Mouse (Mus musculus): ENCODE measurements around the gene Fuk. TPM values are rescaled to one million over a fixed set of nuclear protein-coding genes. Genes with fewer than 3 reads are reported as not detected.
A peak's percentile ranks its signal among the peaks of the same experiment; 100 is the strongest.
"Not testable (repeated sequence)": the region's sequence is repeated elsewhere in the genome, so short reads cannot be mapped to it uniquely, and the experiment has no call there.

Fuk gene
- polyA plus RNA-seq, 1 experiment from 2014 or later: 13.5 TPM

- not testable (repeated sequence) for H3K27me3 ChIP-seq (ENCODE audit: poor library complexity, severe bottlenecking); DNase-seq (ENCODE audit: extremely low spot score, low spot score); H3K27ac ChIP-seq; H3K9me3 ChIP-seq; H3K4me3 ChIP-seq
- WGBS: 95% methylated on average over 8 of the region's 8 CpGs
- peaks cover 23% of the 10 kb centered on the region; the same call in 1 of the 2 replicates for H3K4me1 ChIP-seq
- H3K36me3 ChIP-seq (replicated peaks): peaks cover 41% of the 10 kb centered on the region
Observed at GRCm38 (mm10) chr8:110929672-110930071, 27.4 kb upstream of the Fuk start.

GRCm38 (mm10) chr8:110929066-110929465 lies 26.8 kb upstream of the Fuk start:
- H3K36me3 ChIP-seq (replicated peaks): peaks cover 42% of the 10 kb centered on the region
- peaks cover 23% of the 10 kb centered on the region; the same call in 1 of the 2 replicates for H3K4me1 ChIP-seq
- no peak overlapping the region for H3K27ac ChIP-seq
- H3K4me3 ChIP-seq: no peak overlapping the region
- no peaks in the 10 kb centered on the region for H3K9me3 ChIP-seq
- 69% methylated on average over 5 of the region's 5 CpGs for WGBS
- DNase-seq (ENCODE audit: extremely low spot score, low spot score): no peak
- no peaks in the 10 kb centered on the region for H3K27me3 ChIP-seq (ENCODE audit: poor library complexity, severe bottlenecking)

- no peaks in the 10 kb centered on the region for H3K27me3 ChIP-seq (ENCODE audit: poor library complexity, severe bottlenecking)
- peaks cover 23% of the 10 kb centered on the region; the same call in 1 of the 2 replicates for H3K4me1 ChIP-seq
- H3K36me3 ChIP-seq (replicated peaks): peaks cover 43% of the 10 kb centered on the region
- no peak overlapping the region for H3K27ac ChIP-seq
- H3K4me3 ChIP-seq: no peak overlapping the region
- WGBS: 86% methylated on average over 7 of the region's 7 CpGs
- DNase-seq (ENCODE audit: extremely low spot score, low spot score): no peak
- H3K9me3 ChIP-seq: no peaks in the 10 kb centered on the region
Observed at GRCm38 (mm10) chr8:110928435-110928834, 26.1 kb upstream of the Fuk start.

- DNase-seq (ENCODE audit: extremely low spot score, low spot score): no peak
- WGBS: 60% methylated on average over 5 of the region's 5 CpGs
- Histone ChIP-seq H3K4me1 (peaks cover 29% of the 10 kb centered on the region), H3K27ac (no peak overlapping the region), H3K36me3 (replicated peaks) (peaks cover 57% of the 10 kb centered on the region), H3K27me3 (ENCODE audit: poor library complexity, severe bottlenecking) (no peaks in the 10 kb centered on the region), H3K4me3 (no peak overlapping the region), H3K9me3 (no peaks in the 10 kb centered on the region)
Observed at GRCm38 (mm10) chr8:110926690-110927089, 24.4 kb upstream of the Fuk start.

GRCm38 (mm10) chr8:110925691-110926140 lies 23.4 kb upstream of the Fuk start:
- Histone ChIP-seq H3K27me3 (ENCODE audit: poor library complexity, severe bottlenecking) (no peaks in the 10 kb centered on the region), H3K9me3 (no peaks in the 10 kb centered on the region), H3K36me3 (replicated peaks) (peaks cover 47% of the 10 kb centered on the region), H3K4me3 (no peak overlapping the region), H3K4me1 (peaks cover 35% of the 10 kb centered on the region), H3K27ac (no peak overlapping the region)
- DNase-seq (ENCODE audit: extremely low spot score, low spot score): no peak
- 94% methylated on average over 8 of the region's 8 CpGs for WGBS

- H3K4me1 ChIP-seq: peaks cover 39% of the 10 kb centered on the region
- no peaks in the 10 kb centered on the region for H3K9me3 ChIP-seq
- H3K36me3 ChIP-seq (replicated peaks): peaks cover 23% of the 10 kb centered on the region
- no peaks in the 10 kb centered on the region for H3K27me3 ChIP-seq (ENCODE audit: poor library complexity, severe bottlenecking)
- H3K27ac ChIP-seq: peak overlapping the region; percentile 97
- 34% methylated on average over 7 of the region's 7 CpGs for WGBS
- peak; percentile 52 for DNase-seq (ENCODE audit: extremely low spot score, low spot score)
- peak overlapping the region; percentile 89 for H3K4me3 ChIP-seq
Observed at GRCm38 (mm10) chr8:110921492-110922230, 19.4 kb upstream of the Fuk start.

- Histone ChIP-seq H3K4me3 (peak overlapping the region; percentile 89), H3K4me1 (peaks cover 34% of the 10 kb centered on the region), H3K9me3 (no peaks in the 10 kb centered on the region), H3K36me3 (replicated peaks) (peaks cover 23% of the 10 kb centered on the region), H3K27ac (peak overlapping the region; percentile 97), H3K27me3 (ENCODE audit: poor library complexity, severe bottlenecking) (no peaks in the 10 kb centered on the region)
- DNase-seq (ENCODE audit: extremely low spot score, low spot score): peak; percentile 21
- WGBS: 44% methylated on average over 3 of the region's 3 CpGs
Observed at GRCm38 (mm10) chr8:110920773-110921277, 18.5 kb upstream of the Fuk start.

GRCm38 (mm10) chr8:110920032-110920772 lies 17.9 kb upstream of the Fuk start:
- Histone ChIP-seq H3K4me3 (peak overlapping the region; percentile 89), H3K27ac (peak overlapping the region; percentile 97), H3K27me3 (ENCODE audit: poor library complexity, severe bottlenecking) (no peaks in the 10 kb centered on the region), H3K36me3 (replicated peaks) (peaks cover 23% of the 10 kb centered on the region), H3K9me3 (no peaks in the 10 kb centered on the region), H3K4me1 (peaks cover 34% of the 10 kb centered on the region)
- WGBS: 2% methylated on average over 32 of the region's 37 CpGs
- DNase-seq (ENCODE audit: extremely low spot score, low spot score): no peak

- Histone ChIP-seq H3K9me3 (no peaks in the 10 kb centered on the region), H3K27me3 (ENCODE audit: poor library complexity, severe bottlenecking) (no peaks in the 10 kb centered on the region), H3K36me3 (replicated peaks) (peaks cover 21% of the 10 kb centered on the region), H3K4me1 (peaks cover 34% of the 10 kb centered on the region), H3K4me3 (peak within 1 kb of the TSS; percentile 89), H3K27ac (peak within 1 kb of the TSS; percentile 97)
- DNase-seq (ENCODE audit: extremely low spot score, low spot score): peak; percentile 92
- 2% methylated on average over 22 of the region's 36 CpGs for WGBS
Observed at GRCm38 (mm10) chr8:110919341-110920031, 17.2 kb upstream of the Fuk start, which contains the start of gene St3gal2. TSS of gene St3gal2 (plus strand) at chr8:110919922.

- 83% methylated on average over 8 of the region's 8 CpGs for WGBS
- DNase-seq (ENCODE audit: extremely low spot score, low spot score): no peak
- Histone ChIP-seq H3K4me3 (no peak overlapping the region), H3K27ac (no peak overlapping the region), H3K9me3 (no peaks in the 10 kb centered on the region), H3K36me3 (replicated peaks) (peaks cover 17% of the 10 kb centered on the region), H3K27me3 (ENCODE audit: poor library complexity, severe bottlenecking) (no peaks in the 10 kb centered on the region), H3K4me1 (peaks cover 34% of the 10 kb centered on the region)
Observed at GRCm38 (mm10) chr8:110918460-110918859, 16.2 kb upstream of the Fuk start.

GRCm38 (mm10) chr8:110918027-110918426 lies 15.7 kb upstream of the Fuk start:
- Histone ChIP-seq H3K9me3 (no peaks in the 10 kb centered on the region), H3K27ac (no peak overlapping the region), H3K27me3 (ENCODE audit: poor library complexity, severe bottlenecking) (no peaks in the 10 kb centered on the region), H3K4me3 (no peak overlapping the region), H3K4me1 (peaks cover 34% of the 10 kb centered on the region), H3K36me3 (replicated peaks) (peaks cover 13% of the 10 kb centered on the region)
- 86% methylated on average over 11 of the region's 11 CpGs for WGBS
- no peak for DNase-seq (ENCODE audit: extremely low spot score, low spot score)

GRCm38 (mm10) chr8:110917415-110917814 lies 15.1 kb upstream of the Fuk start:
- 84% methylated on average over 2 of the region's 2 CpGs for WGBS
- H3K27ac ChIP-seq: no peak overlapping the region
- peaks cover 7% of the 10 kb centered on the region for H3K36me3 ChIP-seq (replicated peaks)
- peaks cover 34% of the 10 kb centered on the region for H3K4me1 ChIP-seq
- DNase-seq (ENCODE audit: extremely low spot score, low spot score): no peak
- H3K27me3 ChIP-seq (ENCODE audit: poor library complexity, severe bottlenecking): no peaks in the 10 kb centered on the region
- no peaks in the 10 kb centered on the region for H3K9me3 ChIP-seq
- H3K4me3 ChIP-seq: no peak overlapping the region

Data from forebrain, embryonic 10.5 days (tissue).